Mouse (Mus musculus): ENCODE measurements around the gene Ctnnd2. TPM values are rescaled to one million over a fixed set of nuclear protein-coding genes. Genes with fewer than 3 reads are reported as not detected.

Ctnnd2 gene
- polyA plus RNA-seq, 1 experiment = 4.6 TPM

- DNase-seq = no peak
- no peak for TF ChIP-seq POLR2A (IDR thresholded peaks at IDR 0.05; ENCODE audit: control insufficient read depth, extremely low read depth, insufficient read depth, low read length, poor library complexity)
- no peak for TF ChIP-seq CTCF (IDR thresholded peaks at IDR 0.05; ENCODE audit: borderline replicate concordance, control insufficient read depth, extremely low read depth, insufficient read depth, low read length, poor library complexity)
- 3% methylated on average over 2 of the region's 2 CpGs for WGBS
These were observed 150.2 kb downstream of the Ctnnd2 start for GRCm38 (mm10) chr15:30322543-30322942.

GRCm38 (mm10) chr15:30333336-30334310 is 161.2 kb downstream of the Ctnnd2 start:
- Histone ChIP-seq H3K4me3 (ENCODE audit: control insufficient read depth, insufficient read depth, low read length) (no peak overlapping the region), H3K27me3 (ENCODE audit: control insufficient read depth, insufficient read depth, low read length) (no peaks in the 10 kb centered on the region), H3K36me3 (ENCODE audit: control insufficient read depth, insufficient read depth, low read length) (no peaks in the 10 kb centered on the region), H3K27ac (ENCODE audit: control insufficient read depth, insufficient read depth, low read length) (no peak overlapping the region), H3K4me1 (replicated peaks; ENCODE audit: control insufficient read depth, insufficient read depth, low read length) (no peaks in the 10 kb centered on the region)
- no peak for DNase-seq
- 88% methylated on average over 2 of the region's 2 CpGs for WGBS
- TF ChIP-seq POLR2A (IDR thresholded peaks at IDR 0.05; ENCODE audit: control insufficient read depth, extremely low read depth, insufficient read depth, low read length, poor library complexity) (no peak), CTCF (IDR thresholded peaks at IDR 0.05; ENCODE audit: borderline replicate concordance, control insufficient read depth, extremely low read depth, insufficient read depth, low read length, poor library complexity) (no peak)

More at GRCm38 (mm10) chr15:30322543-30322942, 150.2 kb downstream of the Ctnnd2 start:
- Histone ChIP-seq H3K27me3 (ENCODE audit: control insufficient read depth, insufficient read depth, low read length) (no peaks in the 10 kb centered on the region), H3K36me3 (ENCODE audit: control insufficient read depth, insufficient read depth, low read length) (no peaks in the 10 kb centered on the region), H3K4me3 (ENCODE audit: control insufficient read depth, insufficient read depth, low read length) (no peak overlapping the region), H3K4me1 (replicated peaks; ENCODE audit: control insufficient read depth, insufficient read depth, low read length) (no peaks in the 10 kb centered on the region), H3K27ac (ENCODE audit: control insufficient read depth, insufficient read depth, low read length) (no peak overlapping the region)

GRCm38 (mm10) chr15:30338585-30339197 is 166.3 kb downstream of the Ctnnd2 start:
- Histone ChIP-seq H3K4me3 (ENCODE audit: control insufficient read depth, insufficient read depth, low read length) (no peak overlapping the region), H3K27me3 (ENCODE audit: control insufficient read depth, insufficient read depth, low read length) (no peaks in the 10 kb centered on the region), H3K27ac (ENCODE audit: control insufficient read depth, insufficient read depth, low read length) (no peak overlapping the region), H3K4me1 (replicated peaks; ENCODE audit: control insufficient read depth, insufficient read depth, low read length) (no peaks in the 10 kb centered on the region), H3K36me3 (ENCODE audit: control insufficient read depth, insufficient read depth, low read length) (no peaks in the 10 kb centered on the region)
- DNase-seq = no peak
- 86% methylated on average over 6 of the region's 6 CpGs for WGBS
- TF ChIP-seq POLR2A (IDR thresholded peaks at IDR 0.05; ENCODE audit: control insufficient read depth, extremely low read depth, insufficient read depth, low read length, poor library complexity) = no peak
- TF ChIP-seq CTCF (IDR thresholded peaks at IDR 0.05; ENCODE audit: borderline replicate concordance, control insufficient read depth, extremely low read depth, insufficient read depth, low read length, poor library complexity) = no peak

- H3K4me1 ChIP-seq (replicated peaks; ENCODE audit: control insufficient read depth, insufficient read depth, low read length) = no peaks in the 10 kb centered on the region
- no peak for TF ChIP-seq POLR2A (IDR thresholded peaks at IDR 0.05; ENCODE audit: control insufficient read depth, extremely low read depth, insufficient read depth, low read length, poor library complexity)
- no peak for TF ChIP-seq CTCF (IDR thresholded peaks at IDR 0.05; ENCODE audit: borderline replicate concordance, control insufficient read depth, extremely low read depth, insufficient read depth, low read length, poor library complexity)
- 90% methylated on average over 5 of the region's 5 CpGs for WGBS
- H3K36me3 ChIP-seq (ENCODE audit: control insufficient read depth, insufficient read depth, low read length) = no peaks in the 10 kb centered on the region
- no peaks in the 10 kb centered on the region for H3K27me3 ChIP-seq (ENCODE audit: control insufficient read depth, insufficient read depth, low read length)
- H3K27ac ChIP-seq (ENCODE audit: control insufficient read depth, insufficient read depth, low read length) = no peak overlapping the region
- no peak for DNase-seq
- no peak overlapping the region for H3K4me3 ChIP-seq (ENCODE audit: control insufficient read depth, insufficient read depth, low read length)
These were observed 173.4 kb downstream of the Ctnnd2 start for GRCm38 (mm10) chr15:30345754-30346153.

GRCm38 (mm10) chr15:30364491-30364890 is 192.1 kb downstream of the Ctnnd2 start:
- Histone ChIP-seq H3K4me3 (ENCODE audit: control insufficient read depth, insufficient read depth, low read length) (no peak overlapping the region), H3K27me3 (ENCODE audit: control insufficient read depth, insufficient read depth, low read length) (no peaks in the 10 kb centered on the region), H3K4me1 (replicated peaks; ENCODE audit: control insufficient read depth, insufficient read depth, low read length) (no peaks in the 10 kb centered on the region), H3K36me3 (ENCODE audit: control insufficient read depth, insufficient read depth, low read length) (no peaks in the 10 kb centered on the region), H3K27ac (ENCODE audit: control insufficient read depth, insufficient read depth, low read length) (no peak overlapping the region)
- DNase-seq = no peak
- TF ChIP-seq CTCF (IDR thresholded peaks at IDR 0.05; ENCODE audit: borderline replicate concordance, control insufficient read depth, extremely low read depth, insufficient read depth, low read length, poor library complexity) = no peak
- WGBS = 90% methylated on average over 1 of the region's 1 CpGs

- Histone ChIP-seq H3K4me3 (ENCODE audit: control insufficient read depth, insufficient read depth, low read length) (no peak overlapping the region), H3K27me3 (ENCODE audit: control insufficient read depth, insufficient read depth, low read length) (no peaks in the 10 kb centered on the region), H3K27ac (ENCODE audit: control insufficient read depth, insufficient read depth, low read length) (no peak overlapping the region), H3K36me3 (ENCODE audit: control insufficient read depth, insufficient read depth, low read length) (no peaks in the 10 kb centered on the region), H3K4me1 (replicated peaks; ENCODE audit: control insufficient read depth, insufficient read depth, low read length) (no peaks in the 10 kb centered on the region)
- WGBS = 86% methylated on average over 7 of the region's 7 CpGs
- no peak for DNase-seq
- no peak for TF ChIP-seq CTCF (IDR thresholded peaks at IDR 0.05; ENCODE audit: borderline replicate concordance, control insufficient read depth, extremely low read depth, insufficient read depth, low read length, poor library complexity)
- TF ChIP-seq POLR2A (IDR thresholded peaks at IDR 0.05; ENCODE audit: control insufficient read depth, extremely low read depth, insufficient read depth, low read length, poor library complexity) = no peak
These were observed 197.6 kb downstream of the Ctnnd2 start for GRCm38 (mm10) chr15:30369997-30370396.
